ENCODE assay signal across 10 mouse cellular contexts in genomic region chr8:11705818-11706217, GRCm38 (mm10). TPM values are rescaled to one million over a fixed set of nuclear protein-coding genes. Genes with fewer than 3 reads are reported as not detected.
A peak's percentile ranks its signal among the peaks of the same experiment; 100 is the strongest.
DNase-seq lines count a peak whose midpoint lies in the region; ATAC-seq and TF ChIP-seq lines count a peak whose summit lies in the region.
"Had no signal": no experiment of that assay in that cellular context is flagged by ENCODE, and none has a peak within 500 bp of the region (broad histone marks: within the 10 kb centered on the region; RNA-seq: fewer than 3 reads in every experiment).

No protein-coding gene starts in this region.

- H3K4me3 ChIP-seq in lung, embryonic 14.5 days (ENCODE audit: low read depth, low read length) = no peak overlapping the region
- no peak overlapping the region for H3K4me3 ChIP-seq in forebrain, embryonic 14.5 days (ENCODE audit: low read depth, low read length)
- H3K4me3 ChIP-seq: erythroblast, embryonic 14.5 days had no signal

- H3K27me3 ChIP-seq in lung, embryonic 14.5 days (ENCODE audit: insufficient read depth, low read length) = no peaks in the 10 kb centered on the region
- no peaks in the 10 kb centered on the region for H3K27me3 ChIP-seq in forebrain, embryonic 14.5 days (replicated peaks; ENCODE audit: control insufficient read depth, insufficient read depth, low read length)

- H3K36me3 ChIP-seq in lung, embryonic 14.5 days (ENCODE audit: insufficient read depth) = no peaks in the 10 kb centered on the region
- H3K36me3 ChIP-seq in forebrain, embryonic 14.5 days (ENCODE audit: control insufficient read depth, insufficient read depth, low read length) = no peaks in the 10 kb centered on the region

- peak overlapping the region; percentile 40 for H3K27ac ChIP-seq in lung, embryonic 14.5 days (ENCODE audit: low read depth)
- no peak overlapping the region for H3K27ac ChIP-seq in forebrain, embryonic 14.5 days (ENCODE audit: low read depth, low read length)

- ATAC-seq in lung, embryonic 14.5 days (ENCODE audit: insufficient read depth) = peak; percentile 84
- ATAC-seq in forebrain, embryonic 14.5 days = no peak

- H3K9me3 ChIP-seq in lung, embryonic 14.5 days (ENCODE audit: low read depth, low read length) = no peaks in the 10 kb centered on the region
- no peaks in the 10 kb centered on the region for H3K9me3 ChIP-seq in forebrain, embryonic 14.5 days (replicated peaks; ENCODE audit: control insufficient read depth, low read length)

- no peak overlapping the region for H3K4me2 ChIP-seq in lung, embryonic 14.5 days
- no peak overlapping the region for H3K4me2 ChIP-seq in forebrain, embryonic 14.5 days (ENCODE audit: low read length)

- H3K4me1 ChIP-seq in lung, embryonic 14.5 days (ENCODE audit: insufficient read depth) = no peaks in the 10 kb centered on the region
- H3K4me1 ChIP-seq in forebrain, embryonic 14.5 days (ENCODE audit: control insufficient read depth, insufficient read depth, low read length) = no peaks in the 10 kb centered on the region

- TF ChIP-seq CTCF in lung, embryonic 14.5 days (IDR thresholded peaks at IDR 0.05; ENCODE audit: low read depth) = no peak

- 61% methylated on average over 11 of the region's 12 CpGs for WGBS in lung, embryonic 14.5 days
- WGBS in forebrain, embryonic 14.5 days = 88% methylated on average over 12 of the region's 12 CpGs

- DNase-seq in adrenal gland, postnatal 10 days = peak; percentile 20
- DNase-seq in adrenal gland, adult 8-10 months = no peak
- peak; percentile 44 for DNase-seq in NIH3T3 (ENCODE audit: low read depth)
- peak; percentile 67 for DNase-seq in heart, adult 8-10 months (ENCODE audit: low spot score)
- peak; percentile 75 for DNase-seq in lung, embryonic 14.5 days
- no peak for DNase-seq in spleen, postnatal 14 days (ENCODE audit: low spot score in 2 of 2)
- DNase-seq in forebrain, embryonic 14.5 days (ENCODE audit: low spot score) = no peak
- no peak for DNase-seq in thymus, postnatal 14 days

- no peak overlapping the region for H3K9ac ChIP-seq in lung, embryonic 14.5 days
- H3K9ac ChIP-seq in forebrain, embryonic 14.5 days (ENCODE audit: low read length) = no peak overlapping the region

RNA-seq across cellular contexts. Expression of gene 1700016D06Rik, which starts 5.0 kb away (rescaled TPM):
- total RNA-seq in adrenal gland, postnatal 10 days (2021) = not detected
- total RNA-seq in adrenal gland, adult 8-10 months (2022) = not detected
- not detected for total RNA-seq in heart, adult 8-10 months (2022)
- not detected in 2 replicates for polyA plus RNA-seq in lung, embryonic 14.5 days (2014; fragmentation: Nextera tagmentation; extraction: Ambion mirVana)
- not detected in 2 replicates for polyA plus RNA-seq in forebrain, embryonic 14.5 days (2014; fragmentation: Nextera tagmentation; extraction: Ambion mirVana)
- polyA plus RNA-seq: erythroblast, embryonic 14.5 days; large intestine, adult 2 months had no signal

RNA-seq across cellular contexts. Expression of gene Arhgef7, which starts 21.7 kb away (rescaled TPM):
- 10 to 100 TPM; 53.1 to 70.4 TPM for total RNA-seq in adrenal gland, postnatal 10 days (2021)
- total RNA-seq in adrenal gland, adult 8-10 months (2022) = 10 to 100 TPM; 40.3 to 56.7 (median 46.7) TPM
- total RNA-seq in heart, adult 8-10 months (2022) = 100 to 1,000 TPM in 3 of 4 experiments, 10 to 100 TPM in 1; 93.9 to 119 (median 111) TPM
- 39.0 and 41.6 TPM in 2 replicates for polyA plus RNA-seq in lung, embryonic 14.5 days (2014; fragmentation: Nextera tagmentation; extraction: Ambion mirVana)
- 62.2 and 72.7 TPM in 2 replicates for polyA plus RNA-seq in forebrain, embryonic 14.5 days (2014; fragmentation: Nextera tagmentation; extraction: Ambion mirVana)

Comparison
In these comparisons a context has a peak if more than half of its experiments do, and no peak if none do; other contexts are left out.
1. DNase-seq: peak in adrenal gland, postnatal 10 days (single experiment), NIH3T3 (single experiment), heart, adult 8-10 months (single experiment) and lung, embryonic 14.5 days (single experiment); none in adrenal gland, adult 8-10 months (single experiment), spleen, postnatal 14 days (0 of 2), forebrain, embryonic 14.5 days (single experiment) and thymus, postnatal 14 days (single experiment).